Mouse (Mus musculus) hindbrain, postnatal 0 days (tissue): ENCODE data around the gene Fcna. TPM values are rescaled to one million over a fixed set of nuclear protein-coding genes. Genes with fewer than 3 reads are reported as not detected.

Source experiments
- ATAC-seq: fragments of 200-750 bp; cut with Nextera tagmentation; 2 replicates; pipeline ENCODE4 v1.8.0; 2017; ENCODE audit warnings: mild to moderate bottlenecking, moderate TSS enrichment, moderate library complexity
- DNase-seq: peaks from one replicate; pipeline ENCODE4 v3.0.0-alpha.2; 2015; ENCODE audit warnings: low spot score
- H3K27ac ChIP-seq: fragments of 300-500 bp; sonication (generic); 2 replicates; pipeline ENCODE4 v1.5.1; 2014; ENCODE audit warnings: mild to moderate bottlenecking
- H3K27me3 ChIP-seq: fragments of 300-500 bp; sonication (generic); 2 replicates; pipeline ENCODE4 v1.6.1; 2014; ENCODE audit warnings: low read length, mixed read lengths; ENCODE audit not compliant: insufficient read depth
- H3K36me3 ChIP-seq: fragments of 300-500 bp; sonication (generic); 2 replicates; pipeline ENCODE4 v1.6.1; 2014; ENCODE audit warnings: low read length, mixed read lengths; ENCODE audit not compliant: insufficient read depth
- H3K4me1 ChIP-seq: fragments of 300-500 bp; sonication (generic); 2 replicates; pipeline ENCODE4 v1.6.1; 2014; ENCODE audit warnings: antibody characterized with exemption, low read length, mixed read lengths; ENCODE audit not compliant: insufficient read depth
- H3K4me2 ChIP-seq: fragments of 300-500 bp; sonication (generic); 2 replicates; pipeline ENCODE4 v1.6.1; 2014; ENCODE audit warnings: low read depth, mild to moderate bottlenecking, low read length, moderate library complexity, mixed read lengths
- H3K4me3 ChIP-seq: fragments of 300-500 bp; sonication (generic); 2 replicates; pipeline ENCODE4 v1.5.1; 2014; ENCODE audit warnings: low read length
- H3K9ac ChIP-seq: fragments of 300-500 bp; sonication (generic); replicated peaks from 2 replicates; pipeline ENCODE4 v1.6.1; 2014; ENCODE audit warnings: mild to moderate bottlenecking, low read length, moderate library complexity, mixed read lengths
- H3K9me3 ChIP-seq: fragments of 300-500 bp; sonication (generic); 2 replicates; pipeline ENCODE4 v1.6.1; 2016; ENCODE audit warnings: low read length, mixed read lengths
- CTCF ChIP-seq: IDR thresholded peaks from 2 replicates; pipeline ENCODE4 v1.5.1; 2016; ENCODE audit warnings: antibody characterized with exemption, control low read depth, low read depth
- WGBS: fragments of 180-500 bp; shearing (Covaris S2); extraction: QIAGEN DNeasy Blood & Tissue Kit; methylation state at CpG from one replicate; pipeline ENCODE4 v1.1.7; 2014; 5-methylcytosine and 5-hydroxymethylcytosine counted together
- polyA plus RNA-seq: library from polyadenylated mRNA; unstranded; fragments of >200 nt; fragmentation: Nextera tagmentation; extraction: Ambion mirVana; gene quantifications from 2 replicates; pipeline ENCODE4 v1.2.1, GENCODE M21; 2015
- total RNA-seq: library from RNA; depleted of rRNA; stranded (reverse); fragments of >200 nt; gene quantifications from 2 replicates; pipeline ENCODE4 v1.2.3, GENCODE M21; 2014

The Fcna gene
- total and polyA plus RNA-seq, 2 experiments from 2014 or later, result 2.2 to 4.3 TPM

DNA sequence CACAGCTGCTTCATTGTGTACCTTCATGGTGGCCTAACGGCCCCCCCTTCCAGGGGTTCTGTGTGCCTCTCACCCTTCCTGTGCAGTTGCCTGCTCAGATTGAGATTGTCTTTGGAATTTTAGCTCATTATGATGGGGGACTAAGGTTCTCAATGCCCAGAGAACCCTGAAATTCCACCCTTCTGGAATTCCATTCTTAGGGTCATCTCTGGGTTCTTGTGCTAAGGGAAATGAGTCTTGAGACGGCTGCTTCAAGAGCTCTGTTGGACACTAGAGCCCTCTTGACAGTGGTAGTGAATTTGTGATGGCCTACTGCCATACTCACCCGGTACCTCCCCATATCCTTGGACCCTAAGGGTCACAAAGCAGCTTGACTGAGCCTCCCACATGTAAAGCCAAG is 10.3 kb downstream of the Fcna start, which contains the start of gene Ccdc183:
Gene Ccdc183, minus strand, starts transcription at position 101 of the 400 bp plus-strand sequence.
- no peak for ATAC-seq
- Histone ChIP-seq H3K27ac (no peak within 1 kb of the TSS), H3K27me3 (peaks cover 21% of the 10 kb centered on the region), H3K9me3 (no peaks in the 10 kb centered on the region), H3K4me3 (peak within 1 kb of the TSS; percentile 16; the same call in 1 of the 2 replicates), H3K9ac (no peak within 1 kb of the TSS), H3K4me2 (no peak within 1 kb of the TSS), H3K36me3 (no peaks in the 10 kb centered on the region), H3K4me1 (0 out of 2 replicates have a peak, but pooled peaks cover 7% of the 10 kb centered on the region)
- 84% methylated on average over 3 of the region's 3 CpGs for WGBS
- no peak for DNase-seq
- no peak for TF ChIP-seq CTCF

DNA sequence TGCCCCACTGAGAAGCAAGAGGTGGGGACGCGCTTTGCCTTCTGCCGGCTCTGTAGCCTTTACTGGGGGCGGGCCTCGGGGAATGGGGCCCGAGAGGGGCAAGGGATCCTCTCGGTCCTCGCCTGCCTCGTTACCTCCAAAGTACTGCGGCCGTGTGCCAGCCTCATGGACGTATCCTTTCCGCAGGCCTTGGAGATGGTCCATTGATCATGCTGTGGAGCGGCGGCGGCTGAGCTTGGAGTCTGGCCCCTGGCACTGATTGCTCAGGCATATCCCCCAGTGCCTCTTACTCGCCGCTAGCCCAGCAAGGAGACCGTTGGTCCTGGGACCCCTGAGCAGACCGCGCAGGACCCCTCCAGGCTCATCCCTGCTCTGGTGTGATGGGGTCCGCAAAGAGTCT is 11.4 kb downstream of the Fcna start:
- H3K4me2 ChIP-seq, result 0 out of 2 replicates have a peak overlapping the region, but pooled peaks have one; percentile 30
- TF ChIP-seq CTCF, result no peak
- no peak overlapping the region for H3K27ac ChIP-seq
- H3K4me1 ChIP-seq, result 0 out of 2 replicates have a peak, but pooled peaks cover 7% of the 10 kb centered on the region
- no peak overlapping the region for H3K9ac ChIP-seq
- ATAC-seq (no peak), DNase-seq (no peak)
- no peaks in the 10 kb centered on the region for H3K9me3 ChIP-seq
- H3K27me3 ChIP-seq, result peaks cover 21% of the 10 kb centered on the region
- no peaks in the 10 kb centered on the region for H3K36me3 ChIP-seq
- peak overlapping the region; percentile 16; the same call in 1 of the 2 replicates for H3K4me3 ChIP-seq
- WGBS, result 20% methylated on average over 22 of the region's 22 CpGs

DNA sequence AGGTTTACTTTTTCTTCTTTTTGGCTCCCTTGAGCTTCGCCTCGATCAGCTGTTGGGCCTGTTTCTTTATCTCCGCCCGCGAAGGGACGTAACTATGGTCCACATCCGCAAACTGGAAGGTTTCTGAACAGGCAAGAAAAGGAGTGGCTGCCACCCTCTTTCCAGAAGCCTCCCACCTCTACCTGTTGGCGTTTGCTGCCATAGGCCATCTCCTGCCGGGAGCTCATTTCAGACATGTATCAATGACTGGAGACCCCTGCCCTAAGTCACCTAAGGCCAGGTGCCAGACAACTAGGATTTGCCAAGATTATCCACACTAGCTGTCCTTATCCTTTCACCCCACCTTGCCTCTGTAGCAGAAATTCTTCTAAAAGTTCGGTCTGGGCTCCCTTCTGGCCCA is 19.2 kb downstream of the Fcna start:
- TF ChIP-seq CTCF, result no peak
- Histone ChIP-seq H3K4me2 (peak overlapping the region; percentile 74), H3K4me1 (peaks cover 5% of the 10 kb centered on the region), H3K9me3 (no peaks in the 10 kb centered on the region), H3K36me3 (no peaks in the 10 kb centered on the region), H3K9ac (peak overlapping the region; percentile 97; the same call in 1 of the 2 replicates), H3K27me3 (no peaks in the 10 kb centered on the region), H3K27ac (peak overlapping the region; percentile 97; the same call in 1 of the 2 replicates), H3K4me3 (peak overlapping the region; percentile 100)
- WGBS, result 67% methylated on average over 10 of the region's 10 CpGs
- DNase-seq, result no peak
- peak; percentile 13; the same call in 1 of the 2 replicates for ATAC-seq

DNA sequence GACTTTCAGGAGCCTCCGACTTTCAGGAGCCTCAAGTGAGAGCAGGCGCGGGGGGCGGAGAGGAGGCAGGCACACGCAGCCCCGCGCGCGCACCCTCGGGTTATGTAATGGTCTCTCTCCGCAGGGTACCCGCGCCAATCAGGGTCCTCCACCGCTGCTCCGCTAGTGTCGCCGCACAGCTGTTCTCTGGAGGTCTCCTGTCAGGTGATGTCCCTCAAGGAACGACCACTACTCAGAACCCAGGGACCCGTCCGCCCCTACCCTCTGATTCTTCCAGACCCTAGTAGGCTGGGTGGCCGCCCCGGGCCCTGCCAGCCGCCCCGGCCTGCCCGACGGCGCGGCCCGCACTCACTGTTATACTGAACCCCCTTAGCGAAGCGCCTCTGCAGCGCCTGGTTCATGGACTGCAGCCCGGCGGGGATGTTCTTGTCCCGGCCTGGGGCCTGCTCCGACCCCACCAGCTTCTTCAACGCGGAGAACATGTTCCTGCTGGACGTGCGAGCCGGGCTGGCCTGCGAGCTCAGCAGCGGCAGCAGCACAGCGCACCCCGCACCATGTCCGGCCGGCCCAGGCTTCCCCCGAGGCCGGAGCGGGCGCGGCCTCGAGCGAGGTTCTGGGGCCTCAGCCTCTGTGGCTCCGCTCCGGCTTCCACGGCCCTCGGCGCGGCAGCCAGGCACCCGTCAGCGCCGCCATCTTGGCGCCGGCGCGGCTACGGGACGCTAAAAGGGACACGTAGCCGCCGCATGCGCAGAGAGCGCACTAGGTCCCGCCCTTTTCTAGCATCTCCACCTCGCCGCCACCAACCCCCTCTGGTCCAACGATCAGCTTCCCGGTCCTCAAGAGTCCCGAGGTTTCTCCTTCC is 19.8 kb downstream of the Fcna start, which contains the start of gene Rabl6:
Gene Rabl6, minus strand, starts transcription at position 761 of the 862 bp plus-strand sequence.
- DNase-seq, result peak; percentile 96
- Histone ChIP-seq H3K9me3 (no peaks in the 10 kb centered on the region), H3K36me3 (peaks cover 1% of the 10 kb centered on the region; the same call in 1 of the 2 replicates), H3K4me1 (peaks cover 5% of the 10 kb centered on the region), H3K27me3 (no peaks in the 10 kb centered on the region), H3K4me3 (peak within 1 kb of the TSS; percentile 100), H3K4me2 (peak within 1 kb of the TSS; percentile 74), H3K9ac (peak within 1 kb of the TSS; percentile 97), H3K27ac (peak within 1 kb of the TSS; percentile 97)
- under 1% methylated on average over 80 of the region's 80 CpGs for WGBS
- peak; percentile 92 for ATAC-seq
- no peak for TF ChIP-seq CTCF

DNA sequence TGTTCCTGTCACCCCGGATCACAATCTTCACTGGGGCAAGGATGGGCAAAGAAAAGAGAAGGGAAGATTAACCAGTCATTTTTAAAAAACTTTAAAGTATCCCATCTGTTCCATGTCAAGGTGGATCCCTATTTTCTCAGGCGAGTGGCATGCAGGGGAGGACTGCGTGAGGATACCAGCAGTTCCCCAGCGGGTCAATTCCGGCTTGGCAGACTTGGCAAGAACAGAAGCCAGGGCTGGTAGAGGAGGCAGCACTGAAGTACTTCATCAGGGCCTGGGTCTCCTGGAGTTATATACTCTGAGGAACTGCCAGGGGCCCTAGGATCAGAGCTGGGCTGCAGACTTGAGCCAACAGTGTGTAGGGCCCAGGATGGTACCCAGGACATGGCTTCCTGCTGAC is 25.3 kb downstream of the Fcna start:
- ATAC-seq, result no peak

DNA sequence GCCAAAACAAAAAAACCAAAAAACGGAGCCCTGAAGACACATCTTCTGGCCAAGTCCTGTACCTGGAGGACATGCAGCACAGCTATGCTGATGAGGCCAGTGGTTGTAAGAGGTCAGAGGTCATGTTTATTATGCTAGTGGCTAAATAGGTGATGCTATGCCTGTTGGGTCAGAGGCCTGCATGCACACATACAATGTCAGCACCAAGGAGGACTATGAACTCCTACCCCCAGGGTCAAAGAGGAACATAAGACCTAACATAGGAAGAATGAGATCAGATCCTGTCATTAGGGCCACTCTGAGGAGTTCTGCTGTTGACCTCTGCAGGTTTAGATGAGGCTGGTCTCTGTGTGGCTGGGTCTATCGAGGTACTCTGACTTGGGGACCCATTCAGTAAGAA is 27.8 kb downstream of the Fcna start:
- DNase-seq, result no peak
- H3K27me3 ChIP-seq, result no peaks in the 10 kb centered on the region
- no peak overlapping the region for H3K27ac ChIP-seq
- H3K9ac ChIP-seq, result no peak overlapping the region
- H3K36me3 ChIP-seq, result peaks cover 75% of the 10 kb centered on the region
- H3K4me2 ChIP-seq, result no peak overlapping the region
- ATAC-seq, result no peak
- TF ChIP-seq CTCF, result no peak
- H3K4me1 ChIP-seq, result no peaks in the 10 kb centered on the region
- no peaks in the 10 kb centered on the region for H3K9me3 ChIP-seq
- 90% methylated on average over 2 of the region's 2 CpGs for WGBS
- no peak overlapping the region for H3K4me3 ChIP-seq

More for the DNA sequence above, 25.3 kb downstream of the Fcna start:
- Histone ChIP-seq H3K27me3 (no peaks in the 10 kb centered on the region), H3K9ac (no peak overlapping the region), H3K4me3 (no peak overlapping the region), H3K4me1 (no peaks in the 10 kb centered on the region; the same call in 1 of the 2 replicates), H3K9me3 (no peaks in the 10 kb centered on the region), H3K4me2 (no peak overlapping the region), H3K36me3 (peaks cover 52% of the 10 kb centered on the region), H3K27ac (no peak overlapping the region)
- TF ChIP-seq CTCF, result no peak
- WGBS, result 94% methylated on average over 5 of the region's 5 CpGs
- DNase-seq, result no peak
